Mouse (Mus musculus) heart, adult 2 months (tissue): Measurements from ENCODE around the gene Trim41. TPM values are rescaled to one million over a fixed set of nuclear protein-coding genes. Genes with fewer than 3 reads are reported as not detected.
A peak's percentile ranks its signal among the peaks of the same experiment; 100 is the strongest.

Experiments
- DNase-seq, 2 experiments: peaks; one replicate each; pipeline ENCODE4 v3.0.0; 2021
- H3K27ac ChIP-seq: fragments of 200-600 bp; 2 replicates; pipeline ENCODE4 v1.8.1; 2022
- H3K27me3 ChIP-seq: fragments of 200-500 bp; 2 replicates; pipeline ENCODE4 v1.6.1; 2012; ENCODE audit warnings: mild to moderate bottlenecking, low read length, inconsistent platforms, mixed read lengths; ENCODE audit not compliant: control insufficient read depth, insufficient read depth
- H3K36me3 ChIP-seq: fragments of 200-500 bp; 2 replicates; pipeline ENCODE4 v1.6.1; 2012; ENCODE audit warnings: low read length, inconsistent platforms; ENCODE audit not compliant: control insufficient read depth, insufficient read depth
- H3K4me1 ChIP-seq: fragments of 200-500 bp; 2 replicates; pipeline ENCODE4 v1.6.1; 2011; ENCODE audit warnings: low read length; ENCODE audit not compliant: control insufficient read depth, insufficient read depth
- H3K4me3 ChIP-seq: fragments of 200-600 bp; 2 replicates; pipeline ENCODE4 v1.8.1; 2022
- H3K79me2 ChIP-seq: fragments of 200-500 bp; replicated peaks from 2 replicates; pipeline ENCODE4 v1.6.1; 2012; ENCODE audit warnings: mild to moderate bottlenecking, inconsistent platforms, low read length, moderate library complexity, mixed read lengths; ENCODE audit not compliant: control insufficient read depth, insufficient read depth
- H3K9ac ChIP-seq: fragments of 200-500 bp; 2 replicates; pipeline ENCODE4 v1.6.1; 2012; ENCODE audit warnings: low read depth, mild to moderate bottlenecking, control low read depth, inconsistent platforms, low read length, mixed read lengths
- CTCF ChIP-seq: fragments of 200-600 bp; IDR thresholded peaks from 2 replicates; pipeline ENCODE4 v1.8.1; 2022; ENCODE audit warnings: antibody characterized with exemption, mild to moderate bottlenecking, moderate library complexity
- EP300 ChIP-seq: fragments of 200-500 bp; IDR thresholded peaks from 2 replicates; pipeline ENCODE4 v1.6.1; 2011; ENCODE audit warnings: low read depth, low read length, control low read depth; ENCODE audit not compliant: insufficient read depth
- POLR2A ChIP-seq: fragments of 200-500 bp; IDR thresholded peaks from 2 replicates; pipeline ENCODE4 v1.6.1; 2011; ENCODE audit warnings: mild to moderate bottlenecking, low read depth, low read length, control low read depth; ENCODE audit not compliant: insufficient read depth
- WGBS: fragments of 180-500 bp; shearing (Covaris S2); methylation state at CpG from one replicate; pipeline ENCODE4 v1.1.7; 2018; 5-methylcytosine and 5-hydroxymethylcytosine counted together
- intact Hi-C: fragments of 180-260 bp; cut with DNase I; formaldehyde crosslinking; loops from one replicate; pipeline ENCODE4 v1.15.1; 2025
- polyA plus RNA-seq: library from polyadenylated mRNA; depleted of rRNA; stranded (reverse); fragments of >200 nt; gene quantifications from 2 replicates; pipeline ENCODE4 v1.2.3, GENCODE M21; 2012
- total RNA-seq, 2 experiments: library from RNA; stranded (reverse); gene quantifications; 2 replicates each; pipeline ENCODE4 v1.2.3; 2021

Trim41 gene
- total and polyA plus RNA-seq, 3 experiments = 19.1 to 19.9 (median 19.8) TPM

DNA sequence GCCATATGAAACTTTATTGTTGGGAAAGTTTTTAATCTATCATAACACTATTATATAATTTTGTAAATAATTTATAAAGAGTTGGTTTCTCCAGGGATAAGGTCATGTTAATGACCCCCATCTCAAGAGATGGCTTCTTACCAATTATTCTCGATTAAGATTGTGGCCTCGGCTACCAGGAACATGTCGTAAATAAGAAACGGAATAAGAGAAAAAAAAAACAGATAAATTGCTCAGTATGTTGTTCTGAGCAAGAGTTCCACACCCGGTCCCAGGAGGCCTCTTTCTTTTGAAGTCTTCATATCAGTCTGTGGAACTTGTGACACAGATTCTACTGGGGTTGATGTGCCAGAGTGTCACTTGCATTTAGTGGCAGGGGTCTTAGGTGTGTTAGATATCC, 24.1 kb upstream of the Trim41 start:
- H3K36me3 ChIP-seq = no peaks in the 10 kb centered on the region
- H3K4me3 ChIP-seq = no peak overlapping the region
- TF ChIP-seq EP300 = no peak
- no peak for TF ChIP-seq CTCF
- no peak for TF ChIP-seq POLR2A
- peaks cover 4% of the 10 kb centered on the region for H3K4me1 ChIP-seq
- H3K79me2 ChIP-seq = no peaks in the 10 kb centered on the region
- no peak overlapping the region for H3K27ac ChIP-seq
- intact Hi-C loops = no loop called here
- H3K9ac ChIP-seq = no peak overlapping the region
- 86% methylated on average over 5 of the region's 5 CpGs for WGBS
- H3K27me3 ChIP-seq = no peaks in the 10 kb centered on the region
- DNase-seq = no peak

DNA sequence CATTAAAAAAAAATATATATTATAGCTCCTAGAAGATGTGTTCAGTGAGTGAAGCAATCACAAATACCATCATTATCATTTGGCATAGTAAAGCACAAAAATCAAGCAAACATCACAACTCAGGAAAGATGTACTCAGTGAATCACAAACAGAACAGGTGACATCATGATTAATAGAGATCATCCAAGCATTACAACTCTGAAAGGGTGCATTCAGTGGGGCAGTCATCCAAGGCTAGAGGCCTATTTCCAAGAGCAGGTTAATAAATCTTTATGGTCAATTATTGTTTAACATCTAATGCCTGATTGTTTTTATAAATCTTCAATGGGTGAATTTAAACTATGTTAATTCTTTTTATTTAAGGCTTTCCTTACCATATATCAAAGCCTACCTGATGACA, 23.7 kb upstream of the Trim41 start:
- H3K9ac ChIP-seq = no peak overlapping the region
- no peaks in the 10 kb centered on the region for H3K36me3 ChIP-seq
- intact Hi-C loops = no loop called here
- no peak for DNase-seq
- no peaks in the 10 kb centered on the region for H3K79me2 ChIP-seq
- H3K27ac ChIP-seq = no peak overlapping the region
- TF ChIP-seq POLR2A = no peak
- no peak for TF ChIP-seq CTCF
- no peak for TF ChIP-seq EP300
- H3K27me3 ChIP-seq = no peaks in the 10 kb centered on the region
- H3K4me1 ChIP-seq = peaks cover 4% of the 10 kb centered on the region
- no peak overlapping the region for H3K4me3 ChIP-seq

DNA sequence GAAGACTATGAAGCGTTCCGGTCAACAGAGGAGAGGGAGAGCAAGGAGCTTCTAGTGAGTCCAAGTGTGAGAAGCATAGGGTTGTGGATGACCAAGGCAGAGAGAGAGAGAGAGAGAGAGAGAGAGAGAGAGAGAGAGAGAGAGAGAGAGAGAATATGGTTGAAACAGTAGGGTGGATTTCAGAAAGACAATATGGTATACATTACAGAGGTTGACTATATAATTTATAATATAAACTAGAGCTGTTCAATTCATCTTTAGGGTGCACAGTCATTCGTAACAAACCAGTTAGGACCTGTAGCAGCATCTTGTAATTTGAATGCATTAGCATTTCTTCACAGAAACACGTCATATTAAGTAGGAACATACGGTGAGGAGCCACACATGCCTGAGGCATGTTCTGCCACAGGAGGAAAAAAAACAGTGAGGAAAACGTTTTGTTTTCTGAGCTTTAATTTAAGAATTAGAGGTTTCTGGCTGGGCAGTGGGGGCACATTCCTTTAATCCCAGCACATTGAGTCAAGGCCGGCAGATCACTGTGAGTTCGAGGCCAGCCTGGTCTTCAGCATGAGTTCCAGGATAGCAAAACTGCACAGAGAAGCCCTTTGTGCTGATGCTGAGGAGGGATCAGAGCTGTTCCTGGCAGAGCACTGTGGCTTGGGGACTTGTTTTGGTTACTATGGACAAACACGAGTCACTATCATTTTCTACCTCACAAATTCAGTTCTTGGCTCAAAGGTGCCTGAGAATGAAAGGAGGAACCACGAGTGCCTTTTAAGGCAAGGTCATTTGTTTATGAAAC, 21.9 kb upstream of the Trim41 start:
- no peak for DNase-seq
- H3K79me2 ChIP-seq = no peaks in the 10 kb centered on the region
- no peaks in the 10 kb centered on the region for H3K36me3 ChIP-seq
- H3K4me3 ChIP-seq = no peak overlapping the region; the same call in 1 of the 2 replicates
- H3K9ac ChIP-seq = no peak overlapping the region
- no peak for TF ChIP-seq EP300
- no peak for TF ChIP-seq CTCF
- TF ChIP-seq POLR2A = no peak
- intact Hi-C loops = no loop called here
- H3K4me1 ChIP-seq = peaks cover 4% of the 10 kb centered on the region
- 85% methylated on average over 10 of the region's 10 CpGs for WGBS
- H3K27me3 ChIP-seq = no peaks in the 10 kb centered on the region
- H3K27ac ChIP-seq = no peak overlapping the region

DNA sequence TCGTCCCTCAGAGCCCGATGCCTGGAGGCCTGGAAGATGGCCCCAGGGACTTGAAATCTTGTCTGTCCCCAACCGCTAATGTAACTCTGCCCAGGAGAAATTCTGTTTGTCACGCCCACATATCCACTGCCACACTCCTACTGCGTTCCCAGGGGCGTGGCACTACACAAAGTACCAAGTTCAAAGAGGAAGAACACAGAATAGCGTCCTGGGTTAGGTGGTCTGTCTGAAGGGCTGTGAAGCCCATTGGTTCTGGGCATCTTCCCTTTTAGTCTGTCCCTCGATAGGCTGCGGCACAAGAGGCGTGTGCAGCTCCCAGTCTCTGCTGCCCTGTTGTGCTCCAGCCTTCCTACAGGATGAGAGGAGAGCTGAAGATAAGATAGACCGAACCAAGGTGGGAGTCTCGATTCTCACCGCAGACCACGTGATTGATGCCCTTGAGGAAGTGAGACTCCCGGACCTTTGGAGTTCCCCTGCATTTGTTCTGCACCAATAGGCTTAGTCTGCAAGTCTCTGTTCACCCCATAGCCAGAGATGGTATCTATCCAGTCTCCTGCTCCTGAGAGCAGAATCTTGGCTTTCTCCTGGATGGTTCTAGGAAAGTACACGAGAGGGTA, 21.1 kb upstream of the Trim41 start:
- no peak for TF ChIP-seq EP300
- 0 out of 2 replicates have a peak, but pooled peaks have one; percentile 36 for TF ChIP-seq POLR2A
- H3K9ac ChIP-seq = peak overlapping the region; percentile 4
- H3K27ac ChIP-seq = peak overlapping the region; percentile 87
- peak in 1 of 2 experiments; percentile 50 for DNase-seq
- H3K4me3 ChIP-seq = peak overlapping the region; percentile 82
- intact Hi-C loops = no loop called here
- H3K36me3 ChIP-seq = no peaks in the 10 kb centered on the region
- H3K79me2 ChIP-seq = no peaks in the 10 kb centered on the region
- under 1% methylated on average over 16 of the region's 16 CpGs for WGBS
- no peaks in the 10 kb centered on the region for H3K27me3 ChIP-seq
- peaks cover 4% of the 10 kb centered on the region for H3K4me1 ChIP-seq

DNA sequence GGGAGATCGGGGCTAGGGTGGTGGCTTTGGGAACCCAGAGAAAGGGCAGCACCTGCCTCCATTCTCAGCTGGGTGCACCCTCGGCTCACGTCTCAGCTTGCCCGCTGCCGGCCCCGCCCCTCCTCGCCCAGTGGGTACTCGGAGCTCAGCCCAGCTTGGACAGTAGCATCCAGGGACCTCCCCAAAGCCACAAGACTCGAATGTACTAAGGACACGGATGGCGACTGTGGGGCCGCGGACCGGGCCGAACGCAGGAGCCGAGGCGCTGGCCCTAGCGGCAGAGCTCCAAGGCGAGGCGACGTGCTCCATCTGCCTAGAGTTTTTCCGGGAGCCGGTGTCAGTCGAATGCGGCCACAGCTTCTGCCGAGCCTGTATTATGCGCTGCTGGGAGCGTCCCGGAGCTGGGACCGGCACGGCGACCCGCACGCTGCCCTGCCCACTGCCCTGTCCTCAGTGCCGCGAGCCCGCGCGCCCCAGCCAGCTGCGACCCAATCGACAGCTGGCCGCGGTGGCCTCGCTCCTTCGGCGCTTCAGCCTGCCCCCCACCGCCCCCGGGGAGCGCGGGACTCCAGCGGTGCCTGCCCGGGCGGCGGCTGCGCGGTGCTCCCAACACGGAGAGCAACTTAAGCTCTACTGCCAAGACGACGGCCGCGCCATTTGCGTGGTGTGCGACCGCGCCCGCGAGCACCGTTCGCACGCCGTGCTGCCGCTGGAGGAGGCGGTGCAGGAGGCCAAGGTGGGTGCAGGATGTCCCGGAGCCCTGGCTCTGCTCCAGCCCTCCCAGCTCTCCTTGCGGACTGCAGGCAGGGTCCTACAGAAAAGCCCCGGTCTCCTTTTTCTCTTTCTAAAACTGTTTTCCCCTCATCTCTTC, 20.4 kb upstream of the Trim41 start:
- peak; percentile 82 to 85 for DNase-seq
- under 1% methylated on average over 77 of the region's 77 CpGs for WGBS
- Histone ChIP-seq H3K4me3 (peak overlapping the region; percentile 82), H3K27me3 (no peaks in the 10 kb centered on the region), H3K79me2 (no peaks in the 10 kb centered on the region), H3K9ac (peak overlapping the region; percentile 91), H3K4me1 (peaks cover 4% of the 10 kb centered on the region), H3K36me3 (no peaks in the 10 kb centered on the region), H3K27ac (peak overlapping the region; percentile 87)
- intact Hi-C loops = loop anchor here (1.0 kb wide), 1 partner anchor 16 kb away; no protein-coding TSS in a partner anchor
- TF ChIP-seq POLR2A (peak; percentile 62; the same call in 1 of the 2 replicates), EP300 (no peak)
